Mouse (Mus musculus) liver, adult 2 months (tissue): ENCODE measurements around the gene Enox1.

Source experiments
- CTCF ChIP-seq: fragments of 200-500 bp; IDR thresholded peaks from 2 replicates; pipeline ENCODE4 v1.5.1; 2011; ENCODE audit warnings: low read depth, low read length, control low read depth
- POLR2A ChIP-seq: fragments of 200-500 bp; IDR thresholded peaks from 2 replicates; pipeline ENCODE4 v1.6.1; 2011; ENCODE audit warnings: low read length, control low read depth; ENCODE audit not compliant: insufficient read depth; ENCODE audit errors: extremely low read depth

GRCm38 (mm10) chr14:77529201-77529600 is 372.6 kb downstream of the Enox1 start:
- TF ChIP-seq POLR2A (no peak), CTCF (no peak)
